Mouse (Mus musculus): ENCODE measurements at regions not wholly inside any gene's neighbourhood (a gene's known extent, or its start where the extent isn't known, plus 50 kb on each side); places are given as distances from the start of the nearest gene placed in this dataset.

GRCm38 (mm10) chr8:59572976-59573375, 660.5 kb upstream of the Galntl6 start:
- DNase-seq = peak; percentile 21

- no peak for DNase-seq
Observed at GRCm38 (mm10) chr8:59569462-59569861, 657.0 kb upstream of the Galntl6 start.

All from heart, adult 11 months (tissue).